Mouse (Mus musculus): ENCODE measurements around the gene Amdhd1. TPM values are rescaled to one million over a fixed set of nuclear protein-coding genes. Genes with fewer than 3 reads are reported as not detected.
A peak's percentile ranks its signal among the peaks of the same experiment; 100 is the strongest.

Amdhd1 gene
- not detected in 2 replicates for polyA plus RNA-seq (2011; ENCODE audit: insufficient read length, low read depth, missing spikeins)

- no peak; the same call in 1 of the 2 replicates for TF ChIP-seq POLR2A (IDR thresholded peaks at IDR 0.05; ENCODE audit: low read depth, low read length)
- peak; percentile 82 for TF ChIP-seq CTCF (IDR thresholded peaks at IDR 0.05; ENCODE audit: borderline replicate concordance, insufficient read depth, low read length)
- Histone ChIP-seq H3K27ac (ENCODE audit: insufficient read depth, low read length) (no peak within 1 kb of the TSS), H3K4me1 (ENCODE audit: control insufficient read depth, insufficient read depth, low read length) (peaks cover 5% of the 10 kb centered on the region), H3K4me3 (ENCODE audit: insufficient read depth, low read length) (peak within 1 kb of the TSS; percentile 32)
These were observed at the start of gene Amdhd1 for GRCm38 (mm10) chr10:93539775-93540430. Gene Amdhd1 (minus strand): TSS chr10:93540033.

- TF ChIP-seq CTCF (IDR thresholded peaks at IDR 0.05; ENCODE audit: borderline replicate concordance, insufficient read depth, low read length) (no peak), POLR2A (IDR thresholded peaks at IDR 0.05; ENCODE audit: low read depth, low read length) (peak; percentile 71)
- Histone ChIP-seq H3K4me3 (ENCODE audit: insufficient read depth, low read length) (peak within 1 kb of the TSS; percentile 69), H3K4me1 (ENCODE audit: control insufficient read depth, insufficient read depth, low read length) (peaks cover 4% of the 10 kb centered on the region; the same call in 1 of the 2 replicates), H3K27ac (ENCODE audit: insufficient read depth, low read length) (no peak within 1 kb of the TSS)
These were observed 49.5 kb upstream of the Amdhd1 start, which contains the start of gene Snrpf for GRCm38 (mm10) chr10:93589281-93589848. Gene Snrpf (minus strand): TSS chr10:93589706.

- no peak for TF ChIP-seq CTCF (IDR thresholded peaks at IDR 0.05; ENCODE audit: borderline replicate concordance, insufficient read depth, low read length)
- no peak for TF ChIP-seq POLR2A (IDR thresholded peaks at IDR 0.05; ENCODE audit: low read depth, low read length)
- Histone ChIP-seq H3K4me3 (ENCODE audit: insufficient read depth, low read length) (peak overlapping the region; percentile 69), H3K4me1 (ENCODE audit: control insufficient read depth, insufficient read depth, low read length) (peaks cover 4% of the 10 kb centered on the region; the same call in 1 of the 2 replicates), H3K27ac (ENCODE audit: insufficient read depth, low read length) (no peak overlapping the region)
These were observed 49.0 kb upstream of the Amdhd1 start for GRCm38 (mm10) chr10:93588796-93589195.

- H3K4me1 ChIP-seq (ENCODE audit: control insufficient read depth, insufficient read depth, low read length), result no peaks in the 10 kb centered on the region
- H3K4me3 ChIP-seq (ENCODE audit: insufficient read depth, low read length), result no peak overlapping the region
- H3K27ac ChIP-seq (ENCODE audit: insufficient read depth, low read length), result no peak overlapping the region
- TF ChIP-seq CTCF (IDR thresholded peaks at IDR 0.05; ENCODE audit: borderline replicate concordance, insufficient read depth, low read length) (peak; percentile 46; the same call in 1 of the 2 replicates), POLR2A (IDR thresholded peaks at IDR 0.05; ENCODE audit: low read depth, low read length) (no peak)
These were observed 37.5 kb upstream of the Amdhd1 start for GRCm38 (mm10) chr10:93577271-93577886.

- Histone ChIP-seq H3K4me3 (ENCODE audit: insufficient read depth, low read length) (no peak overlapping the region), H3K27ac (ENCODE audit: insufficient read depth, low read length) (no peak overlapping the region), H3K4me1 (ENCODE audit: control insufficient read depth, insufficient read depth, low read length) (no peaks in the 10 kb centered on the region)
- TF ChIP-seq CTCF (IDR thresholded peaks at IDR 0.05; ENCODE audit: borderline replicate concordance, insufficient read depth, low read length), result no peak
- TF ChIP-seq POLR2A (IDR thresholded peaks at IDR 0.05; ENCODE audit: low read depth, low read length), result no peak
These were observed 36.1 kb upstream of the Amdhd1 start for GRCm38 (mm10) chr10:93575960-93576359.

- Histone ChIP-seq H3K27ac (ENCODE audit: insufficient read depth, low read length) (no peak overlapping the region), H3K4me3 (ENCODE audit: insufficient read depth, low read length) (no peak overlapping the region)
- TF ChIP-seq POLR2A (IDR thresholded peaks at IDR 0.05; ENCODE audit: low read depth, low read length) (no peak), CTCF (IDR thresholded peaks at IDR 0.05; ENCODE audit: borderline replicate concordance, insufficient read depth, low read length) (no peak)
These were observed 35.1 kb upstream of the Amdhd1 start for GRCm38 (mm10) chr10:93574966-93575365.

GRCm38 (mm10) chr10:93572209-93572608, 32.4 kb upstream of the Amdhd1 start:
- Histone ChIP-seq H3K4me1 (ENCODE audit: control insufficient read depth, insufficient read depth, low read length) (no peaks in the 10 kb centered on the region), H3K4me3 (ENCODE audit: insufficient read depth, low read length) (no peak overlapping the region), H3K27ac (ENCODE audit: insufficient read depth, low read length) (no peak overlapping the region)
- no peak for TF ChIP-seq POLR2A (IDR thresholded peaks at IDR 0.05; ENCODE audit: low read depth, low read length)
- TF ChIP-seq CTCF (IDR thresholded peaks at IDR 0.05; ENCODE audit: borderline replicate concordance, insufficient read depth, low read length), result no peak

More at GRCm38 (mm10) chr10:93574966-93575365, 35.1 kb upstream of the Amdhd1 start:
- H3K4me1 ChIP-seq (ENCODE audit: control insufficient read depth, insufficient read depth, low read length), result no peaks in the 10 kb centered on the region

GRCm38 (mm10) chr10:93568671-93569070, 28.8 kb upstream of the Amdhd1 start:
- Histone ChIP-seq H3K4me1 (ENCODE audit: control insufficient read depth, insufficient read depth, low read length) (no peaks in the 10 kb centered on the region), H3K27ac (ENCODE audit: insufficient read depth, low read length) (no peak overlapping the region), H3K4me3 (ENCODE audit: insufficient read depth, low read length) (no peak overlapping the region)
- TF ChIP-seq POLR2A (IDR thresholded peaks at IDR 0.05; ENCODE audit: low read depth, low read length), result no peak

GRCm38 (mm10) chr10:93567841-93568566, 28.2 kb upstream of the Amdhd1 start:
- Histone ChIP-seq H3K4me3 (ENCODE audit: insufficient read depth, low read length) (no peak overlapping the region), H3K27ac (ENCODE audit: insufficient read depth, low read length) (no peak overlapping the region), H3K4me1 (ENCODE audit: control insufficient read depth, insufficient read depth, low read length) (no peaks in the 10 kb centered on the region)
- TF ChIP-seq CTCF (IDR thresholded peaks at IDR 0.05; ENCODE audit: borderline replicate concordance, insufficient read depth, low read length) (no peak), POLR2A (IDR thresholded peaks at IDR 0.05; ENCODE audit: low read depth, low read length) (no peak)
